Mouse (Mus musculus): ENCODE results near the gene Nfrkb.

Nfrkb gene

GRCm38 (mm10) chr9:31385947-31386354, at the start of gene Nfrkb:
Gene Nfrkb, plus strand, starts transcription at chr9:31386192.
- peak; percentile 91 for DNase-seq (ENCODE audit: extremely low read depth, insufficient read length, low spot score)

GRCm38 (mm10) chr9:31344289-31344831, 41.6 kb upstream of the Nfrkb start:
- no peak for DNase-seq (ENCODE audit: extremely low read depth, insufficient read length, low spot score)

DNA sequence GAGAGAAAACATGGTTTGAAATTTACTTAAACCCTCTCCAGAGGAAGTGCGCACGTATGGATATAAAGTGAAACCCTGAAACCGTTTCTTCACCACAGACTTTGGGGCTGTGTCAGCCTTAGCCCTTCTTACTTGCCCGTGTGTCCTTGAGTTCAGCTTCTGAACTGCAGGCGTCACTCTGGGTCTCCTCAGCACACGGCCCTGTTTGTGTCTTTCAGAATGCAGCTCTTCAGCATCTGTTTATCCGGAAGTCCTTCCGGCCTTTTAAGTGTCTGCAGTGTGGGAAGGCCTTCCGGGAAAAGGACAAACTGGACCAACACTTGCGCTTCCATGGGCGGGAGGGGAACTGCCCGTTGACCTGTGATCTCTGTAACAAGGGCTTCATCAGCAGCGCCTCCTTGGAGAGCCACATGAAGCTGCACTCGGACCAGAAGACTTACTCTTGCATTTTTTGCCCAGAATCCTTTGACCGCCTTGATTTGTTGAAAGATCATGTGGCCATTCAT, 39.4 kb upstream of the Nfrkb start:
- no peak for DNase-seq (ENCODE audit: extremely low read depth, insufficient read length, low spot score)

DNA sequence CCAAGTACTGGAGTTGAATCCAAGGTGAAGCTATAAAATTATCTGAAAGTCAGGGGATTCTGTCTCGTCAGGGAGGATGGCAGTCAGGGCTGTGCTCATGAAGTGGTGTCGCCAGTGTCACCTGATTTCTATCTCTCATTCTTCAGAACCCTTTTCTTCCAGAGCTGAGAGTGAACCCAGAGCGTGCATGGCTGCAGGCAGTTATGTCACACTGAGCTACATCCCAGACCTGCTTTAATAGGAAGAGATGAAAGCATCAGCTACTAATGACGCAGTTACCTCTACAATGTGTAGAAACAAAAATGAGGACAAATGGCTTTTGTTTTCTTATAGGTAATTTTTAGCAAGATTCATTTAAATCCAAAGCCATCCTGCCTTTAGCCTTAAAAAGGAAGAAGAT, 37.5 kb upstream of the Nfrkb start:
- no peak for DNase-seq (ENCODE audit: extremely low read depth, insufficient read length, low spot score)

GRCm38 (mm10) chr9:31348915-31349314, 37.1 kb upstream of the Nfrkb start:
- peak; percentile 44 for DNase-seq (ENCODE audit: extremely low read depth, insufficient read length, low spot score)

GRCm38 (mm10) chr9:31352716-31353115, 33.3 kb upstream of the Nfrkb start:
- no peak for DNase-seq (ENCODE audit: extremely low read depth, insufficient read length, low spot score)

- DNase-seq (ENCODE audit: extremely low read depth, insufficient read length, low spot score): no peak
Measured at GRCm38 (mm10) chr9:31353518-31353917, 32.5 kb upstream of the Nfrkb start.

DNA sequence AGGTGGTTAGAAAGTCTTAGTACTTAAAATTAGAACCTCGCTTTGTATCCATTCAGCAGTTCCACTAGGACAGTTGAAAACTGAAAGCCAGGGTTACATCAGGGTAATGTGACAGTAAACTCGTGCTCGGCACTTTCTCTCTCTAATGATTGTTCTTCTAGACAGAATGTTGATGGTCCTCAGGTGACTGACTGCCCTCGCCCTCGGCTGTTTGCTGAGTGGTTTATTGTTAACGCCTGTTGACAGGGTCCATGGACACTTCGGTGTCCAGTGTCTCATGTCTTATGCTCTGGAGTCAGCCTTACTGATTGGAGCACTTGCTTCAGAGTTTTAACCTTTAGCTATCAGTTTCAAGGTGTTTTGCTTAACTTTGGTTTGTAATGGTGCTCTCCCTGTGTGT, 31.9 kb upstream of the Nfrkb start:
- no peak for DNase-seq (ENCODE audit: extremely low read depth, insufficient read length, low spot score)

DNA sequence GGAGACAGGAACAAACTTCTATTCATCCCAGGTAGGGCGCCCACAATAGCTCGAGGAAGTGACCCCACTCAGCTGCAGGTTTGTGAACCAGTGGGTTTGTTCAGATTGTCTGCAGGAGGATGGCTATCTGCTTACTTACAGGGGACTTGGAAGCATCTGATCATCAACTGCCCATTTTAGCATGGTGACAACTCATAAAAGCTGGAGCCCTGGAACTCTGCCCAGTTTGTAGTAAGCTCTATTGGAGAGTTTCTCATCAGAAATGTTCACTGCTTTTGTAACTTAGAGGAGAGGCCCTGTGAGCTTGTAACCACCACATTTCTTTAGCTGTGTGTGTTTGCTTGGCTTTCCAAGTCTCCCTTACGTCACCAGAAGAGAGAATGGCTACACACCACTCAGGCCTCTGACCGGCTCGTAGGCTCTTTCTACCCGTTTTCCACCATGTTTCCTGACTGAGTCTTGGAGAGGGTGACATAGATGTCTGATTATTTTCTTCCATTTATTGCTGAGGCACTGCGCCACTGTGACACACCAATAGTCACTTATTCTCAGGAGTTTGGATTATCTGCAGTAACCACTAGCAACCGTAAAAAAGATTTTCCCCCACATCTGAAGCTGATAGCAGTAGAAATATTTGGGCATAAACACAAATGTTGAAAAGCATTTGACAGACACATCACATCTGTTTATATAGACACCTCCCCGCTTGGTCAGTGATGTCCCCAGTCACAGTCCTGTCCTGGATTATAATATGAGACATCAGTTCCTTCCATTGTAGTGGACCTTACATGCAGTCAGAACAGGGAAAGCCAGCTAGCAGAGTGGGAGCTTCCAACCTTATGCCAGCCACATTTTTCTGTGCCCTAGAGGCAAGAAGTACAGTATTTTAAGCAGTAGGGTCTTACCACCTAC, 22.0 kb upstream of the Nfrkb start:
- no peak for DNase-seq (ENCODE audit: extremely low read depth, insufficient read length, low spot score)

GRCm38 (mm10) chr9:31365086-31365485, 20.9 kb upstream of the Nfrkb start:
- no peak for DNase-seq (ENCODE audit: extremely low read depth, insufficient read length, low spot score)

DNA sequence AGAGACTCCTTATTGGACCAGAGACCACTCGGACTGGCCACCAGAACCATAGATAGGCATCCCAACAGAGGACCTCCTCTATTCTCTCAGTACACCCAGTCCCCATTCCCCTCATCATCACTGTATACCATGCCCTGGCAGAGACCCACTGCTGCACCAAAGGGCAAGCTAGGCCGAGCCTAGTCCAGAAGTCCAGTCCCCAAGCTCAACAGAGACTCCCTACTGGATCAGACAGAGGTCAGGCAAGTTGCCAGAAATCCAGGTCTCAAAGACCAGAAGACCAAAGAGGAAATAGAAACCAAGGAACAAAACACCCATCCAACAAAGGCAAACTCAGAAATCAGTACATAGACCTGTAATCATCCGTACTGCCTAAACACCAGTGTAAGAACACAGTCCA, 14.3 kb upstream of the Nfrkb start:
- DNase-seq (ENCODE audit: extremely low read depth, insufficient read length, low spot score): no peak

- DNase-seq (ENCODE audit: extremely low read depth, insufficient read length, low spot score): no peak
Measured at GRCm38 (mm10) chr9:31376661-31377060, 9.3 kb upstream of the Nfrkb start.

- DNase-seq (ENCODE audit: extremely low read depth, insufficient read length, low spot score): no peak
Measured at GRCm38 (mm10) chr9:31384786-31385499, 1.0 kb upstream of the Nfrkb start.

GRCm38 (mm10) chr9:31385500-31385869, 507 bp upstream of the Nfrkb start:
- no peak for DNase-seq (ENCODE audit: extremely low read depth, insufficient read length, low spot score)

DNA sequence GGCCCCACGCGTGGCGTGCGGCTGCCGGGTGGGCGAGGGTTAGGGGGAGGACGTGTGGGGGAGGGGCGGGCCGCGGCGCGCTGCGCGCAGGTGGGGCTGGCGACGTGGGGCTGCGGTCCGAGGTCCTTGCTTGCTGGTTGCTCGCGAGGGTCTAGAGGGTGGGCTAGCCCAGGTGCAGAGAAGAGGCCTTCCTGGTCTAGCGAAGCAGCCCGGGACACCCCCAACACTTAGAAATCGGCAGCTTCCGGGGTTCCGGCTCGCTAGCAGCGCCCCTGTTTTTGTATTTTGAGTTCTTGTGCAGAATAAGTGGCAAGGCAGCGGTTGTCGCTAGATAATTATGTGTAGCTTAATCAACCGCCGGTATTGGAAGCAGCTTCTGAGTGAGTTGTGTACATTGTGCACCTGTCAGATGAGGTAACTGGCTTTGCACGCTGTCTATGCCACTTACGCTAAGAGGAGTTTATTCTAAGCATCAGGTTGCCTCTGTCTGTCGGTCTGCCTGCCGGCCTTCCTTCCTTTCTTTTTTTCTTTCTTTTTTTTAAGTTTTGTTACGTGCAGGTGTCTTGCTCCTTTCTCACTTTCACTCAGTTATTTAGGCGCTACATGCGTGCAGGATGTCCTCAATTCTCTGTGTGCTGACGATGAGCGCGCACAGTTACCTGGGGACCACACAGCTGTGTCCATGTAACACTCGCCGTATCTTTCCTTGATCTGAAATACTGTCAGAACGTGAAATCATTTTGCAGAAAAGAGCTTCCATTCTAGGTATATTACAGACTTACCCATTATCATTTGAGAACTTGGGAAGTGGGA, 582 bp downstream of the Nfrkb start:
- DNase-seq (ENCODE audit: extremely low read depth, insufficient read length, low spot score): no peak

- DNase-seq (ENCODE audit: extremely low read depth, insufficient read length, low spot score): no peak
Measured at GRCm38 (mm10) chr9:31387206-31387605, 1.2 kb downstream of the Nfrkb start.

DNA sequence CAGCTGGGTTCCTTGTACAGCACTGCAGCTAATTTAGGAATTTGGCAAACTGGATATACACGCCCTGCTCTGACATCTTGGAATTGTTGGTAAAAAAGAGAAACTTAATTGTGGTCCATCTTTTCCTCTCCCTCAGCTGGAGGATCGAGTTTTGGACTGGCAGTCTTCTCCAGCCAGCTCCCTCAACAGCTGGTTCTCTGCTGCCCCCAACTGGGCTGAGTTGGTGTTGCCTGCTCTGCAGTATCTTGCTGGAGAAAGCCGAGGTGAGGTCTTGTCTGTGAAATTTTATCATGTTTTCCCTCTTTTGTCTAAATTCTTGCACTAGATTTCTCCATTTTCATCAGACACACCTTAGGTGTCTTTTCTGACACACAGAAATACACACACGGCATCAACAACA, 14.4 kb downstream of the Nfrkb start:
- no peak for DNase-seq (ENCODE audit: extremely low read depth, insufficient read length, low spot score)

DNA sequence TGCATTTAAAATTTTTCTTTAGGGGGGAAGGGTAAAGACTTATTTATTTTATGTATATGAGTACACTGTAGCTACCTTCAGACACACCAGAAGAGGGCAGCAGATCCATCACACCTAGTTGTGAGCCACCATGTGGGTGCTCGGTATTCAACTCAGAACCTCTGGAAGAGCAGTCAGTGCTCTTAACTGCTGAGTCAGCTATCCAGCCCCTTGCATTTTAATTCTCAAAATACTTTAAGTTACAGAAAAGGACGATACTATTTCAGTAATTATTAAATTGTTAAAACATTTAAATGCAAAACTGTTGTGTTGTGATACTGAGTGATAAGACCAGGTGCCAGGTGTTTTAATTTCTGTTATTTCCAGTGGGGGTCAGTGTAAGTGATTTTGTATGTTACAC, 18.3 kb downstream of the Nfrkb start:
- DNase-seq (ENCODE audit: extremely low read depth, insufficient read length, low spot score): no peak

DNA sequence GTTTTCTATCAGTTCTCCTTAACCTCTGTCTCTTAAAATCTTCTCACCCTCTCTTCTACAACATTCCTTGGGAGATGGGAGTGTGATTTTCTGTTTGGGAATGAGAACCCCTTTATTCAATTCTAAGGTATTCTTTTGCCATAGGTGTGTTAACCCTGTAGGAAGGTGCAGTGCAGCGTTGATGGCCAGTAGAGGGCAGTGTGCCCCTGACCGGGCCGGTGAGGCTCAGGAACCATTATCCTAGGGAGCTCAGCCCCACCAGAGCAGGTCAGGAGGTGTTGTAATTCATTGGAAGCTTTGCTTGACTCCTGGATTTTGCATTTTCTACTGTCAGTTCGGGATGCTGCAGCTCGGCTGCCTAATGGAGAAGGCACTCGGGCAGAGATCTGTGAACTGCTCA, 19.2 kb downstream of the Nfrkb start:
- no peak for DNase-seq (ENCODE audit: extremely low read depth, insufficient read length, low spot score)

DNA sequence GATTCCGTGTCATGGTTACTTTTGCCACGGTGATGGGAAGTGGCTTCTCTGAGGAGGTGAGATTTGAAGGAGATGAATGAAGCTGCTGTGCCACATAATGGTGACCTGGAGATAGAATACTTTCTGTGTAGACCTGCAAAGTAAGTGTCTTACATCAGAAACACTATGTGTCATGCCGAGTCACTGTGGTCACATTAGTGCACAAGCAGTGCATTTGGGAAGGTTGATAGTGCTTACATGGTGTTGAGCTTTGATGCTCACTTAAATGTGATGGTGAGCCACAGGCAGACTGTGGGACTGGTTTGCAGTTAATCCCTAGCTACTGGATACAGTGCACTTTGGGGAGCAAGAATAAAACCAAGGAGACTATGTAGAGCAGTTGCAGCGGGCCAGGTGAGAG, 26.2 kb downstream of the Nfrkb start:
- no peak for DNase-seq (ENCODE audit: extremely low read depth, insufficient read length, low spot score)

GRCm38 (mm10) chr9:31418821-31419220, 32.8 kb downstream of the Nfrkb start:
- DNase-seq (ENCODE audit: extremely low read depth, insufficient read length, low spot score): no peak
